Mouse (Mus musculus): ENCODE measurements at regions not wholly inside any gene's neighbourhood (a gene's known extent, or its start where the extent isn't known, plus 50 kb on each side); places are given as distances from the start of the nearest gene placed in this dataset.

- peak; percentile 3 for DNase-seq (ENCODE audit: low spot score)
These were observed 62.8 kb downstream of the H2al1n start for GRCm38 (mm10) chrX:14273628-14274337.

- no peak for DNase-seq (ENCODE audit: low spot score)
These were observed 68.4 kb downstream of the H2al1n start for GRCm38 (mm10) chrX:14279312-14279711.

- DNase-seq (ENCODE audit: low spot score): no peak
These were observed 68.8 kb downstream of the H2al1n start for GRCm38 (mm10) chrX:14279736-14280135.

GRCm38 (mm10) chrX:14294890-14295289 lies 83.9 kb downstream of the H2al1n start:
- DNase-seq (ENCODE audit: low spot score): no peak

GRCm38 (mm10) chrX:14302125-14302524 lies 91.2 kb downstream of the H2al1n start:
- no peak for DNase-seq (ENCODE audit: low spot score)

GRCm38 (mm10) chrX:14312746-14313145 lies 101.8 kb downstream of the H2al1n start:
- no peak for DNase-seq (ENCODE audit: low spot score)

- no peak for DNase-seq (ENCODE audit: low spot score)
These were observed 141.5 kb downstream of the H2al1n start for GRCm38 (mm10) chrX:14352416-14352815.

- DNase-seq (ENCODE audit: low spot score): no peak
These were observed 142.4 kb downstream of the H2al1n start for GRCm38 (mm10) chrX:14353366-14353765.

- no peak for DNase-seq (ENCODE audit: low spot score)
These were observed 145.6 kb downstream of the H2al1n start for GRCm38 (mm10) chrX:14356466-14357030.

Data from adipocyte (in vitro differentiated cells).